Mouse (Mus musculus): ENCODE results near the gene Ttll5.

DNA sequence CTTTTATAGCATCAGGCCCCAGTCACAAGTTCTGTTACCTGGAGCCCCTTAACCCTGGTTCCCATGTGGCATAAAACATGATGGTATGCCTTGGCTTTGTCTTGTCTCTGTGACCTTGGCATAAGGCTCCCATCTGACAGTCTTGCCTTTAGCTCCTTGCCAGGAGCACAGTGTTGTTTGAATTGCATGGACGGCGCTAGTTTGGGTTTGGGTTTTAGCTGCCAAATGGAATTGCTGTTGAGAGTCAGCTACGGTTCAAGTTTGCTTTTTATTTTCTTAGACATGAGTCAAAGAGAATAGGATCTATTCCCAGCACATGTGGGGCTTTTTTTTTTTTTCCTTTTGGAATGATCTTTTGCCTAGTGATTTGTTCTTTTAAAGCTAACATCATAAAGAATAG lies 34.7 kb downstream of the Ttll5 start:
- TF ChIP-seq CTCF (IDR thresholded peaks at IDR 0.05; ENCODE audit: low read depth) (no peak), EP300 (optimal IDR thresholded peaks at IDR 0.05) (no peak)

All from stomach, postnatal 0 days (tissue).